Mouse (Mus musculus) cortical plate, adult 2 months (tissue): Measurements from ENCODE around the gene Cep131. TPM values are rescaled to one million over a fixed set of nuclear protein-coding genes. Genes with fewer than 3 reads are reported as not detected.

Experiments used
- H3K27ac ChIP-seq: fragments of 200-500 bp; 2 replicates; pipeline ENCODE4 v1.5.1; 2012; ENCODE audit warnings: low read length, control low read depth, inconsistent platforms; ENCODE audit not compliant: insufficient read depth
- H3K4me1 ChIP-seq: fragments of 200-500 bp; 2 replicates; pipeline ENCODE4 v1.6.1; 2011; ENCODE audit warnings: low read length; ENCODE audit not compliant: control insufficient read depth, insufficient read depth
- H3K4me3 ChIP-seq: fragments of 200-500 bp; 2 replicates; pipeline ENCODE4 v1.5.1; 2011; ENCODE audit warnings: mild to moderate bottlenecking, low read length, control low read depth; ENCODE audit not compliant: insufficient read depth
- CTCF ChIP-seq: fragments of 200-500 bp; IDR thresholded peaks from 2 replicates; pipeline ENCODE4 v1.5.1; 2011; ENCODE audit warnings: mild to moderate bottlenecking, control low read depth, low read length; ENCODE audit not compliant: insufficient read depth; ENCODE audit errors: extremely low read depth
- POLR2A ChIP-seq: fragments of 200-500 bp; IDR thresholded peaks from 2 replicates; pipeline ENCODE4 v1.6.1; 2011; ENCODE audit warnings: mild to moderate bottlenecking, low read length, control low read depth; ENCODE audit not compliant: insufficient read depth; ENCODE audit errors: extremely low read depth
- polyA plus RNA-seq: library from polyadenylated mRNA; depleted of rRNA; stranded (reverse); fragments of >200 nt; gene quantifications from 2 replicates; pipeline ENCODE4 v1.2.3, GENCODE M21; 2012; rRNA removed

Cep131 gene
- polyA plus RNA-seq: 32.1 and 39.6 TPM in 2 replicates

DNA sequence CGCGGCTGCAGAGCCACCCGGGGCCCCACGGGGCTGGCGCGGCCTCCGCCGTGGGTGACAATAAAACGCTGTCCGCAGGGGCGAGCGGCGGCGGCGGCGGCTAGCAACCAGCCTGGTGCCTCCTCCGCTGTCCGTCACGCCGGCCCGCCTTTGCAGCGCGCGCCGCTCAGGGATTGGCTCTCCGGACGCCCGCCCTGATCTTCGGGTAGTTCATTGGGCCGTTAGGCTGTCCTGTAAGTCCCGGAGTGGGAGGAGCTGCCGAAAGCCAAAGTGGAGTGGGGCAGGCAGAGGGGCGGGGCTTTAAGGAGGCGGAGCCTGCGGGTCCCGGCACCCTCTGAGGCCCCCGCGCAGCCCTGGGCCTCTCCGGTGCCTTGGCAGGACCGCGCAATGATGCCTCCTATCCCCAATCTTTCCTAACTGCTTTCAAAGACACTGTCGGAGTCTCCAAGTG, at the start of gene Cep131:
Gene Cep131 (minus strand): TSS at position 126 of the 451 bp plus-strand sequence.
- TF ChIP-seq CTCF (no peak), POLR2A (peak; percentile 43; the same call in 1 of the 2 replicates)
- peak within 1 kb of the TSS; percentile 54 for H3K4me3 ChIP-seq
- peak within 1 kb of the TSS; percentile 79 for H3K27ac ChIP-seq
- H3K4me1 ChIP-seq: peaks cover 5% of the 10 kb centered on the region

DNA sequence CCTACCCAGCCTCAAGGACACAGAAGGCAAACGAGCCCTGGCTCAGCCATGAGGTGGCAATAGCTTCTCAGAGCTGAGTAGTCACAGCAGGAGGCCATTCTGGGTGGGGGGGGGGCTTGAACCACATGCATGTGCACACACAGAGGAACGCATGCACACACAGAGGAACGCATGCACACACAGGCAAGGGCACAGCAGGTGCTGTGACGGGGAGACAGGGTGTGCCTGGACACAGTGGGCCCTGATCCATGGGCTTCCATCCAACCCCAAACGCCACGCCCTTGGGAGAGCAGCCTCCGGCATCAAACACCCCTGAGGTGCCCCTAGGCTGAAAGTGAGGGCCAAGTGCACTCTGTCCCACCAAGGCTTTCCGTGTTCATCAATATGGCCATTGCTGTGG, 49.6 kb upstream of the Cep131 start:
- Histone ChIP-seq H3K4me3 (no peak overlapping the region), H3K4me1 (peaks cover 11% of the 10 kb centered on the region), H3K27ac (no peak overlapping the region)
- TF ChIP-seq CTCF (no peak), POLR2A (no peak)

DNA sequence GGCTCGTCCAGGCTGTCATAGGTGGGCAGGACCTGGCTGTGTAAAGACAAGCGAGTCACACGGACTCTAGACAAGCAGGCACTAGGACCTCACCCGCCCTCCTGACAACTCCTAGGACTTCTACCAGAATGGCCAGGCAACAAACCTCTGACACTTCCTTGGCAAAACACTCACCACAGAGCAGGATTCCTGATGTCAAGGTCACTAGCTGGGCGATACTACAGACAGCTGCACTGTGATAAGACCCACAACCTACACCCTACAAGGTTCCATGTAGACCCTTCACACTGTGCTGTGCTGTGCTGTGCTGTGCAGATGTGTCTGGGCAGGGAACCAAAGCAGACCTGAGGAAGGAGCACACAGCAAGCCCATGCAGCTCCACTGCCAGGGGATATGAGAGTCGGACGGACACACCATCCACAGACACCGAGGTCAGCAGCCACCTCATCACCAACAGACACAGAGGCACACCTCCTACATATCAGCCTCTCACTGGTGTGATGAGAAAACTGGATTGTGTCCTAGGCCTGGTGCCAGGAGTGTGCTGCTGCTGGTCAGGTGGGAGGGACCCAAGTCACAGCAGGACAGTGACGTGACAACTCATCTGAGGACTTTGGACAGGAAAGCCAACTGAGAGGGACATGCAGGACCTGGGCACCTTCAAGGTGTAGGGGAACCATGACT, 48.4 kb upstream of the Cep131 start:
- Histone ChIP-seq H3K27ac (no peak overlapping the region), H3K4me1 (peaks cover 11% of the 10 kb centered on the region), H3K4me3 (no peak overlapping the region)
- TF ChIP-seq POLR2A (no peak), CTCF (no peak)

DNA sequence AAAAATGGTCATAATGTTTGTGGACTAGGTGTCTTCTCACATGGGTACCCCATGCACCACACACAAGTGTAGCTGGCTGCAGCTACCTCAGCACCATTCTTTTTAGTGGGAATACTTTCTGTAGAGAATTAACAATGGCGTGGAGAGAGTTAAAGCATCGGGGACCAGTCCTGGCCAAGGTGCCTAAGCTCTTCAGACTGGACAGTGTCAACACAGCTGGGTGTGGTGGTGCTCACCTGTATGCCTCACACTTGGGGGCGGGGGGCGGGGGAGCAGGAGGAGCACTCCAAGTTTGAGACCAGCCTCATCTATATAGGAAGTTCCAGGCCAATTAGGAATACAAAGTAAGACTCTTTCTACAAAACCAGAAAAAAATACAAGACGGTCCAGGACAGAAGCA, 47.5 kb upstream of the Cep131 start:
- no peak overlapping the region for H3K27ac ChIP-seq
- H3K4me3 ChIP-seq: no peak overlapping the region
- H3K4me1 ChIP-seq: peaks cover 9% of the 10 kb centered on the region
- no peak for TF ChIP-seq POLR2A
- no peak for TF ChIP-seq CTCF

DNA sequence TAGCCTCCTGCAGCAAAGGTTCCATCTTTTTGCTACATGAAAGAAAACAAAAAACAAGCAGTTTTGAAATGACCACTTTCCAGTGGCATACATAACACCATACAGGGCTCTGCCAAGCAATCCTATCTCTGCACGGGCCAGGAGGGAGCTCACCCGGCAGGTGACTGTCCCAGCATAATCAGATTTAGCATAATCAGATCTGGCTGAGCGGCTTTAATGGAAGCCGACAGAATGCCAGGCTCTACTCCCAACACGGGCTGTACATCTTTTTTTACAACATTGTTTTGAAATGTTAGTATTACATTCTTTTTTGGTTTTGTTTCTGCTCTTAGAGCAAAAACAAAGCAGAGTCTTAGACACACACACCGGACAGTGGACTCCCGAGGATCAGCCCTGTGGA, 42.7 kb upstream of the Cep131 start:
- no peaks in the 10 kb centered on the region for H3K4me1 ChIP-seq
- no peak for TF ChIP-seq POLR2A
- TF ChIP-seq CTCF: no peak
- no peak overlapping the region for H3K4me3 ChIP-seq
- no peak overlapping the region for H3K27ac ChIP-seq

DNA sequence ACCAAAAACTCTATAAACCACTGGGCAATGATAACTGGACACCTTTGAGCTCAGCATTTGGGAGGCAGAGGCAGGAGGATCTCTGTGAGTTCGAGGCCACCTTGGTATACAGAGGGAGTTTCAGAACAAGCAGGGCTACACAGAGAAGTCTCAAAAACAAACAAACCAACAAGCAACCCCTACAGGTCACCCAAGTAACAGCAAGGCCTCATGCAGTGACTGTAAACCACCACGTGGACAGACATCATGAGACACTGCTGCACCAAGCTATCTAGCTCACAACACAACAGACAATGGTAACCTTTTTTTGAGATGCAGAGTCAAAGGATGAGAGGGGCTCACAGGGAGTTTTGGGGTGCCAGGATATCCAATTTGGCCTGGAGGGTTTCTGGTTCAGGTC, 40.2 kb upstream of the Cep131 start:
- Histone ChIP-seq H3K4me3 (no peak overlapping the region), H3K27ac (no peak overlapping the region), H3K4me1 (no peaks in the 10 kb centered on the region; the same call in 1 of the 2 replicates)
- TF ChIP-seq CTCF (no peak), POLR2A (no peak)

DNA sequence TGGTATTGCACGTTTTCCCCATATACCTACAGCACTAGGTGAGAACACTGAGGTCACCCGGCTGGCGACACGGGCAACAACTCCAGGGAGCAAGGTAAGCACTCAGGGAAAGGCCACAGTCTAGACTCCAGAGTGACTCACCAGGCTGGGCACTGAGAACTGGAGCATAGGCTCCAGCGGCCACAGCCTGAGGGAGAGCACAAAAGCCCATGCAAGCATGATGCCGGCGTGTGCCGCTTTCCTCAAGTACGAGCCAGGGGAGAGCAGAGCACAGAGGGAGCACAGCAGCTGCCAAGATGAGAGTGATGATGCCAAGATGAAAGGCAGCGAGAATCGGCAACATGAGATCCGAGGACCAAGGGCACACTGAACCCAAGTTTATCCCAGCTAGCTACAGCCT, 35.5 kb upstream of the Cep131 start:
- TF ChIP-seq CTCF: no peak
- TF ChIP-seq POLR2A: no peak
- Histone ChIP-seq H3K4me3 (no peak overlapping the region), H3K27ac (no peak overlapping the region), H3K4me1 (no peaks in the 10 kb centered on the region; the same call in 1 of the 2 replicates)

DNA sequence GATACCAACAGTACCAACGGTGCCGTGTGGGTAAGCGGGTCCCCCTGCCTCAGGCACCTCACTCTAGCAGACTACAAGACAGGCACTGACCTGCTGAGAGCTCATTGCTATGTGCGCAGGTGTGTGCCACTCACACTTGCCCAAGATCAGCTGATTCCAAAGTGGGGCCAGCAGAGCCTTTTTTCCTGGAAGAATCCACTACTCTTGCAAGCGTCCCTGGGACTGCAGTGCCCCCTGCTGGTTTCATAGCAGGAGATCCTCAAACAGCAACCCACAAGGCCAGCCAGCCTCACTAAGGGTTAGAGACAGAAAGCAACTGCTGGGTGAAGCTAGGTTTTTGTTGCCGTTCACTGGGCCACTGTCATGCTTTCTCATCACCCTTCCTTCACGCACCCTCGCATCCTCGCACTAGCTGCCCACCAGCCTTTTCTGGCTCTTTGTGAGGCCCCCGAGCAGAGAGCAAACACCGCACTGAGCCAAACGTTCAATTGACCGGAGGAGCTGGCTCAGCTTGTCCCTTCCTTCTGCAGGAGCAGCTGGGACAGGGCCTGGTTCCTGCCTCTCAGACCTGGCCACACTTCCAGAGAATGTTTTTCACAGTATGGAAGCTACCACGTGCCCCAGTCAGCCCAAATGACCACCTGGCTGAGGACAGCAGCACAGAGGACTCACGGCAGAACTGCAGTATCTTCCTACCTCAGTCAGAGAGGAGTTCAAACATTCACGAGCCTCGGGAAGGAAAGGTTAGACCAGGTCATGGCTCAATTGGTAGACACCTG, 34.2 kb upstream of the Cep131 start:
- H3K4me1 ChIP-seq: no peaks in the 10 kb centered on the region; the same call in 1 of the 2 replicates
- TF ChIP-seq CTCF: peak; percentile 80
- TF ChIP-seq POLR2A: no peak
- H3K27ac ChIP-seq: no peak overlapping the region
- no peak overlapping the region for H3K4me3 ChIP-seq

DNA sequence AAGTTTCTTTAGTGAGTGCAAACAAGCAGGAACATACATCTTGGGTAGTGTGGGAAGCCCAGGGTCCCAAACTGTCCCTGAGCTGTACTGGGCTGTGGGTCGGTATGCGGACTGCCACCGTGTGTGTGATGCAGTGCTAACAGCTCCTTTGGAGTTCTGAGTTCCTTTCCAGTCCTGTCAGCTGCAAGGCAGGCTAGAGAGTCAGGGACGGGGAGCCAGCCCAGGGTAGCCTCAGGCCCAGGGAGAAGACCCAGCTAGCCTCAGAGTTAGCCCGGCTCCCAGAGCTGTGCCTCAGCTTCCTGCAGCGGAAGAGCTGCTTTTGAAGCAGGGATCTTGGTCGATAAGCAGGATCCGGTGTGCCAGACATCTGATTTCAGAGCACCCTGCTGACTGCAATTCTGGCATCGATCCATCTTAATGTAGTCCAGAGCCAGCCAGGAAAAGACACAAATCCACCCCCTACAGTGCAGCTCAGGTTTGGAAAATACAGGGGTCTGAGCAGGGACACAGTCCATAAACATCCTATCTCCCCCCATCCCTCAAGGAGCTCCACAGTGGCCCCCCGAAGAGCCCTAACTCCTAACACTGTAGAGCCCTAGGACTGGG, 33.4 kb upstream of the Cep131 start:
- TF ChIP-seq POLR2A: no peak
- no peak overlapping the region for H3K27ac ChIP-seq
- H3K4me1 ChIP-seq: no peaks in the 10 kb centered on the region; the same call in 1 of the 2 replicates
- H3K4me3 ChIP-seq: no peak overlapping the region
